Mouse (Mus musculus) gastrocnemius, adult 8-10 months (tissue): Measurements from ENCODE around the gene Prn. TPM values are rescaled to one million over a fixed set of nuclear protein-coding genes. Genes with fewer than 3 reads are reported as not detected.

ENCODE experiments used
- DNase-seq, 2 experiments: peaks; one replicate each; pipeline ENCODE4 v3.0.0; 2022; ENCODE audit warnings: low spot score in 2 of 2
- total RNA-seq, 4 experiments: library from RNA; stranded (reverse); gene quantifications; 2 replicates each; pipeline ENCODE4 v1.2.4; 2022

The Prn gene
- total RNA-seq, 4 experiments from 2014 or later: not detected

- no peak for DNase-seq
Measured at GRCm38 (mm10) chr2:131993563-131994088, 83.9 kb downstream of the Prn start.

- DNase-seq: no peak
Measured at GRCm38 (mm10) chr2:131994971-131995370, 85.2 kb downstream of the Prn start.

- no peak for DNase-seq
Measured at GRCm38 (mm10) chr2:131995742-131996141, 86.0 kb downstream of the Prn start.

- DNase-seq: no peak
Measured at GRCm38 (mm10) chr2:131996369-131996768, 86.6 kb downstream of the Prn start.

- no peak for DNase-seq
Measured at GRCm38 (mm10) chr2:131997356-131997755, 87.6 kb downstream of the Prn start.

- DNase-seq: no peak
Measured at GRCm38 (mm10) chr2:132001696-132002334, 92.1 kb downstream of the Prn start.

GRCm38 (mm10) chr2:132003916-132004315 lies 94.2 kb downstream of the Prn start:
- no peak for DNase-seq

DNA sequence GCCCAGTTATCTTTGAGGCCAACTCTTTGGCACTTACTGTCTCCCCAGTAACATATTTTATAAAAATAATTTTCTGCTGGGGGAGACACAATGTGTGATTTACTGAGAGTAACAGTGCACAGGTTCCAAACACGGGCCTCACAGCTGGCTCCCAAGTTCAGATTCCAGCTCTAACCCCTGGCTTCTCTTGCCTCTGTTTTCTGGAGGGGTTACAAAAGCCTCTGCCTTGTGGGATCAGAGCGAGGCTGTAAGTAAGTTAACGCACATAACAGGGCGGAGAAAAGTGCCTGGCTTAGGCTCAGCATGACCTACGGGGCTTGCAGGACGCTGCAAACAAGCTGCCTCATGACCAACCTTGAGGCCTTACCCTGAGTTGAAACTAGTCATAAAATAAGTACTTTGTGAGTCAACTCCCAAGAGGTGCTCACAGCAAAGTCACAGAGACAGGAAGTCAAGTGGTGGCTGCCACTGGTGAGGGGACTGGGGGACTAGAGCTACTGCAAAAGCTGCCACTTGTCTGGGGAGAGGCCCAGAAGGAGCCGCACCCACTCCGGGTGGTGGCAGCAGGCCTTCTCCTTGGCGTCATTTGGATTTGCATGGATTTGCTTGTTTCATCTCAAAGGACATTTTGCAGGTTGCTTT lies 94.9 kb downstream of the Prn start:
- no peak for DNase-seq

DNA sequence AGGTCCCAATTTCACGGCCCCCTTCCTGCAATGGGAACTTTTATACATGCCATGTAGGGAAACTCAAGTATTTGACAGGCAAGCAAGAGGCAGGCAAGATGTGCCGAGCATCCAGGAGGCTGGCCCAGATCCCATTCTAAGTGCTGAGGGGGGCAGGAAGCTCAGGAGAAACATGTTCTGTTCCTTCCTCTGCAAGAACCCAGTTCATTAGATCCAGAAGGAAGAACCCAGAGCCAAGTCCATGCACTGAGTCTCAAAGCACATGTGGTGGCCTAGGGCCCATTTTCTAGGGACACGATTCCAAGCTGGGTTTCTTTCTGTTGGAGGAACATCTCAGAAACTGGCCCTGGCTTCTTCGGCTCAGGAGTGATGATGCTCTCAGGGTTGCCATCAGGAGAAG lies 95.7 kb downstream of the Prn start:
- no peak for DNase-seq

Other genes with a start within 250 kb of the Prn start
- not detected for gene Erv3, start 50.2 kb upstream of the Prn start, total RNA-seq
- 100 to 1,000 TPM in 2 of 4 experiments, 10 to 100 TPM in 2; 99.4 to 117 (median 102) TPM for gene Prnp, start within 50 bp of the Prn start, total RNA-seq
- under 1 TPM in 2 of 4 experiments, not detected in 2; 0.10 to 0.40 TPM for gene Prnd, start 40.9 kb downstream of the Prn start, total RNA-seq
- 1 to 10 TPM; 1.3 to 4.1 (median 2.4) TPM for gene Rassf2, start 120.3 kb downstream of the Prn start, total RNA-seq
- gene Slc23a2, start 235.2 kb downstream of the Prn start, total RNA-seq: 10 to 100 TPM in 2 of 4 experiments, 1 to 10 TPM in 2; 8.0 to 10.3 (median 9.6) TPM